Mouse (Mus musculus) frontal cortex, adult 2 months (tissue): ENCODE measurements at regions not wholly inside any gene's neighbourhood (a gene's known extent, or its start where the extent isn't known, plus 50 kb on each side); places are given as distances from the start of the nearest gene placed in this dataset.

Source experiments
- DNase-seq, 2 experiments: peaks; one replicate each; pipeline ENCODE4 v3.0.0; 2022; ENCODE audit warnings: low spot score in 1 of 2; ENCODE audit errors: extremely low spot score in 1 of 2

DNA sequence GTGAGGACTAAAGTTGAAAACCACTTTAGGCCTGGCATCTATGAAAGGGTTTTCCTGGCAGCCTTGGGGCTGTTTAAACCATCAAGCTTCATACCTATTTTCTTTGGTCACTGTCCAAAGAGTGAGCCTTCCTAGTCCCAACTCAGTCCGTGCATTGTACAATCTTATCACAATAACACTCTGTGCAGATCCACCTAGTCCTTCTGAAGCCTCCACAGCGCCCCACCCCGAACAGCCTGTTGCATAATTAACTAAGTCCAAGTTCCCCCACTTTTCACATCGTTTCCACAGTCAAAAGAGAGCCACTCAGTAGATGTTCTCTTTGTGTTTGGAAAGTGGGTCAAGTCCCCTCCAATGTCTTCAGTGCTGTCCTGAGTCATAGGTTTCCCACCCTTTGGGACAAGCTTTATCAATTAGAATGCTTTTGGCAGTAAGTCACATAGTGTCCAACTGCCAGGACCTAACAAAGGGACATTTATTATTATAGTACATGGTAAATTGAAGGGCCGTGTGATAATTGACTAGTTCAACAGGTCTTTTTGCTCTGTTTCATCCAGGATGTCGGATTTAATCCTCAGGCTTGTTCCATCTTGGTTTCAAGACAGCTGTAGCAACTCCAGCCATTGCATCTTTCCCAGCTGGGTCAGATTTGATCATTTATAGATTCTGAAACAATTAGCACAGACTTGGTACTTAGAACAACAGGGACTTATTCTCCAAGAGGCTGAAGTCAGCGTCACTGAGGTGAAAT, 187.0 kb upstream of the Jade1 start:
- no peak for DNase-seq

DNA sequence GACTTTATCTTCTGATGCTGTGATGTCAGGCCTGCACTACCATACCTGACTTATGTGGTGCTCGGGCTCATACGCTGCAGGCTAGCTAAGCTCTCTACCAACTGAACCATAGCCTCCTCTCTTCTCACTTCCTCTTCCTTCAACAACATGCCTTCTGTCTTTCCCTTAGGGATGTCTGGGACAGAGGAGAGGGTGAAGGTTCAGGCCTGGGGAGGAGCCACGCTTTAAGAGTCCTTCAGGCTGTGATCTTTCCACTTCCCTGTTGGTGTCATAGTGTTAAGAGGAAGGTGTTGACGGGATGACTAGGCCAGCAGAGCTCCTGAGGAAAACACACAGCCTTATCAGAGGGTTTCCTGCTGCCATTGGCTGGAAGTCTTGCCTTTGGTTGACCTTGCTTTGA, 188.8 kb upstream of the Jade1 start:
- DNase-seq: no peak

- no peak for DNase-seq
These were observed 189.3 kb upstream of the Jade1 start for GRCm38 (mm10) chr3:41366264-41366663.

DNA sequence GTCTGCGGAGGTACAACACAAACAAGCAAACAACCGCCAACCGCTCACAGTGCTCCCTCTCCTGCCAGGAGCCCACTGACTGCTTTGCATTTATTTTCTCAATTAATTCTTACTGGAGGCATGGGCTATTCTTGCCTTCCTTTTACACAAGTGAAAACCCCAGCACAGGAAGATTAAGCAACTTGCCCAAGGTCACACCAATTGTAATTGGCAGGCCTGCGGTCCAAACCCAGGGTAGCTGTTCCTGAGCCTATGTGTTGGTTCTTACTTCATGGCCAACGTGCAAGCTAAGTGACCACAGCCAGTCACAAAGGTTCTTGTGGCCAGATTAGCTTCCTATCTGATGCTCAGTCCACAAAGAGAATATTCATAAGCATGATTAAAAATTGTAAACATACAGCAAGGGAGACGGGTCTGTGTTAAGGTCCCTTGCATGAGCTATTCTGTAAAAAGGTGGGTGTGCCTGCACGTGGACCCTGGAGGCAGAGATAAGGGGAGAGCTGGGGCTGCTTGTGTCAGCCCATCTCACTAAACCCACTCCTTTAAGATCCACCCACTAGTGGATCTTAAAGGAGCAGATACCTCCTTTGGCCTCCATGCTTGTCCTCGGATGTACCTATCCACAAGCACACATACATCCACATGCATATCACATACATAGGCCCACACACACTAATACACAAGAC, 190.2 kb upstream of the Jade1 start:
- DNase-seq: no peak

GRCm38 (mm10) chr3:41363947-41364346, 191.6 kb upstream of the Jade1 start:
- DNase-seq: no peak

GRCm38 (mm10) chr3:41360231-41360630, 195.3 kb upstream of the Jade1 start:
- DNase-seq: no peak

DNA sequence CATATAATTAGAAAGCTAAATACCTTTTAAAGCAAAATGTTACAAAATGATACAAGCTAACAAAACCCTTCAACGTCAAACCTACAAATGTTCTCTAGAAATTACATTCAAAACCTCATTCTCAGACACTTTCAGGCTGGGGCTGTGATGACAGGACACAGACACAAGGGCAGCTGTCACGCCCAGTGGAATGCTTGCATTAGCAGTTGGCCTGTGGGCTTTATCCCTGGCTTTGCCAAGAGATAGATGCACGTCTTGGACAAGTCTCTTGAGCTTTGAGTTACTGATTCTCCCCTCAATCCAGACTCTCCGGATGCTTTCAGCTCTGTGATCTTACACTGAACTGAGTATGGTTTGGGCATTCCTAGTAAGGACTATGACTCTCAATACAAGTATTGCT, 196.1 kb upstream of the Jade1 start:
- DNase-seq: no peak

DNA sequence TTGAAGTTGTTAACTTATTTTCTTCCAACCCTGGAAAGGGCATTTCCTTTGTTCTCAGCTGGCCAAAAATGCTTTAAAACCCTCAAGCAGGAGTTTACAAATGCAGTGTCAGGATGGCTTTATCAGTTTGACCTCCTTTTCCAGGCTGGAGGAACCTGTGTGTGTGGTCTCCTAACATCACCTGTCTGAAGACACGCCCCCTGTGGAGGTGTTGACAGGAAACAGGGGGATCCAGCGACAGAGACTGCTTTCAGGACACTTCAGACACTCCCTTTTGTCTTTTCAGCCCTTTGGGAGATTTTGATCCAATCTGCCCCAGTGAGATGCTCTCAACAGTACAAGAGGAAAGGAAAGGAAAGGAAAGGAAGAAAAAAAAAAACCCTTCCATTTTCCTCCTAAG, 202.5 kb upstream of the Jade1 start:
- DNase-seq: no peak

DNA sequence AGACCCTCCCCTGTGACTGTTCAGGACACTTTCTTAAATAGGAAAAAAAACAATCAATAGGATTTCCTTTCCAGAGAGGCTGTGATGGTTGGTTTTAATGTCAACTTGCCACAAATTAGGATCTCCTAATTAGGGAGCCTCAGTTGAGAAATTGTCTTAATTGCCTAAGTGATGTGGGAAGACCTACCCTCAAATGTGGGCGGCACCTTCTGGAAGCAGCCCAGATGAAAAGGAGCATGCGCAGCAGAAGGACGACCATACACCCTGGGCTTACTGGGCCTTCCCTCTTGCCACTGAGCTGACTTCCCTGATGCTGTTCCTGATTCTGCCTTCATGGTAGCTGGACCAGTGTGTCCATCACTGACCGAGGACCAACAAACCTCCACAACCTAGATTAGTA, 203.7 kb upstream of the Jade1 start:
- DNase-seq: no peak

- no peak for DNase-seq
These were observed 204.3 kb upstream of the Jade1 start for GRCm38 (mm10) chr3:41351091-41351685.

GRCm38 (mm10) chr3:41350331-41350730, 205.2 kb upstream of the Jade1 start:
- no peak for DNase-seq

- peak in 1 of 2 experiments; percentile 66 for DNase-seq
These were observed 206.7 kb upstream of the Jade1 start for GRCm38 (mm10) chr3:41348795-41349194.

DNA sequence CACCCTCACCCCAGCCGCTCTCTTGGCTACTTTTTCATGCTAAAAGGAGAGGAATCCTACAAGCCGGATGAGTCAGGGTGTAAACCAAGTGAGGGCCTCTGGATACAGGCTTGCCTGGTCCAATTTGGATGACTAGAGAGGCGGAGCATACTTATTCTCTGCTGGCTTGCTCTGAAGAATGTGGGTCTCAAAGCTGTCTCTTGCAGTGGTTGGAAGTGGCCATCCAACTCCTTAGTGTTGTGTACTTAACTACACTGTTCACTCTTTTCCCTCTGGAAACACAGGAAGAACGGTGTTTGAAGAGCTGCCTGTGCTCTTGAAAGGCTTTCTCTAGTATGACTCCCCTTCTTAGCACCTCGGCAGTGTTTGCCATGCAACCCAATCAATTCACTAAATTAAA, 208.7 kb upstream of the Jade1 start:
- DNase-seq: no peak

- DNase-seq: no peak
These were observed 212.1 kb upstream of the Jade1 start for GRCm38 (mm10) chr3:41343431-41343830.

GRCm38 (mm10) chr3:41332481-41332880, 223.1 kb upstream of the Jade1 start:
- DNase-seq: no peak

GRCm38 (mm10) chr3:41330356-41330755, 225.2 kb upstream of the Jade1 start:
- DNase-seq: no peak

DNA sequence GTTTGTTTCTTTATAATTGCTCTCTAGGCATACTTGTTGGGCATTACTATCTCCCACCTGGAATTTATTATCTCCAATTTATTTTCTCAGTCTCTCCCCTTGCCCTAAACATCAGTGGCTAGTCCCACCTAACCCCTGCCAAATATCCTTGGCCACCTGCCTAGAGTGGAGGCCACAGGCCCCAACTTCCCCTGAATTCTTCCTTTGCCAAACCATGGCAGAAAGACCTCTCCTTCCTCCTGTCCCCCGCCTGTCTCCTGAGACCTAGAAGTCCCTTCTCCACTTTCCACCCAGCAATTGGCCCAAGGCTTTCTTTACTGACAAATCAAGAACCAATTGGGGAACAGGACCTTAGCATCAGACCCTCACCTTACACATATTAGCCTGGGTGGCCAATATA, 226.7 kb upstream of the Jade1 start:
- no peak for DNase-seq

DNA sequence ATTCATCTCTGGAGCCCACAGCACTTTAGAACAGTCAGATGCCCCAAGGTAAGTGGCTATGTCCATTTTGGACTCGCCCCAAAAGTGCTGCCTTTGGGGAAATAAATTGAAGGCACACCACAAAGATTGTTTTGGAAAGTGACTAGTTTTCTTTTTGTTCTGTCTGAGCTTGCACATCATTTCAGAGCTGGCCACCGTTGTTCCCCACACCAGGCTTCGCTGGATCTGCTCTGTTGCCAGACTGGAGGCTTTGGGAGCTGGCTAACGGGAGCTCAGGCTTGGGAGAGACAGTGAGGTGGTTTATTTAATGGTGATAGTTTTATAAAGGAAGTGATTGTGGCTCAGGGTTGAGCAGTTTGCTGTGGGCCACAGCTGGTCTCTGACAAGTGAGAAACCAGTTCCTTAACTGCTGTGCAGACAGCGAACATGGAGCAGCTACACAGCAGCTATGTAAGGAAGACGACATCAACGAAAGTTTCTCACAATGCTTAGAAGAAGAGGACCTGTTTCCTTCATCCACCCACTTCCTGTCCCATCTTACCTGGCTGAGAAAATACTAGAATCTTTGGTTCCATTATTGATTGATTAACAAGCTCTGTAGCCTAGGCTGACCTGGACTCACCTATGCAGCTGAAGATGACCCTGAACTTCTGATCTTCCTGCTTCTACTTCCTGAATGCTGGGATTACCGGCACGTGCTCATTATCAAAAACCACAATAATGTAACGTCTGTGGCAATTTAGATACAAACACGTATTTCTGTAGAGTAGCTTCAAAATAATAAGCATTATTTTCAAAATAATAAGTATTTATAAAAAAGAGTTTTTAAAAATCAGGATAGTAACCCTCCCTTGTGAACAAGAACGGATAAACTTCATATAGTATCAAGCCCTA, 229.1 kb upstream of the Jade1 start:
- DNase-seq: no peak

- DNase-seq: no peak
These were observed 233.7 kb upstream of the Jade1 start for GRCm38 (mm10) chr3:41321808-41322207.

GRCm38 (mm10) chr3:41319214-41319856, 236.2 kb upstream of the Jade1 start:
- no peak for DNase-seq
